22 mouse cellular contexts compared by ENCODE assay signal in genomic region chr17:26710049-26710448, GRCm38 (mm10). TPM values are rescaled to one million over a fixed set of nuclear protein-coding genes. Genes with fewer than 3 reads are reported as not detected.
DNase-seq lines count a peak whose midpoint lies in the region; ATAC-seq and TF ChIP-seq lines count a peak whose summit lies in the region.
"Had no signal": no experiment of that assay in that cellular context is flagged by ENCODE, and none has a peak within 500 bp of the region (broad histone marks: within the 10 kb centered on the region; RNA-seq: fewer than 3 reads in every experiment).

No protein-coding gene starts in this region.

- no peak for TF ChIP-seq CTCF in hindbrain, postnatal 0 days (IDR thresholded peaks at IDR 0.05; ENCODE audit: low read depth)
- no peak for TF ChIP-seq CTCF in MEL (IDR thresholded peaks at IDR 0.05 in 2 of 3, conservative IDR thresholded peaks at IDR 0.05 in 1 of 3; ENCODE audit: control insufficient read depth in 1 of 3, insufficient read depth in 1 of 3, low read depth in 2 of 3, low read length in 3 of 3, poor library complexity in 1 of 3, severe bottlenecking in 1 of 3)
- TF ChIP-seq CTCF in liver, embryonic 14.5 days (IDR thresholded peaks at IDR 0.05; ENCODE audit: low read depth), result no peak

- peaks cover 44% of the 10 kb centered on the region for H3K4me1 ChIP-seq in heart, embryonic 10.5 days
- peaks cover 12% of the 10 kb centered on the region for H3K4me1 ChIP-seq in hindbrain, postnatal 0 days (ENCODE audit: insufficient read depth, low read length)
- H3K4me1 ChIP-seq in hindbrain, embryonic 16.5 days (ENCODE audit: control insufficient read depth, insufficient read depth, low read depth, low read length), result peaks cover 12% of the 10 kb centered on the region
- peaks cover 16 to 42% of the 10 kb centered on the region in 2 experiments for H3K4me1 ChIP-seq in MEL (ENCODE audit: control insufficient read depth in 1 of 2, insufficient read depth in 2 of 2, low read length in 2 of 2)
- peaks cover 44 to 64% of the 10 kb centered on the region in 2 experiments for H3K4me1 ChIP-seq in liver, embryonic 14.5 days (replicated peaks; ENCODE audit: control insufficient read depth in 2 of 2, insufficient read depth in 2 of 2, low read length in 1 of 2)

- no peaks in the 10 kb centered on the region for H3K9me3 ChIP-seq in heart, embryonic 10.5 days
- no peaks in the 10 kb centered on the region for H3K9me3 ChIP-seq in hindbrain, postnatal 0 days (ENCODE audit: low read length)
- no peaks in the 10 kb centered on the region for H3K9me3 ChIP-seq in hindbrain, embryonic 16.5 days (ENCODE audit: control insufficient read depth, low read length)
- no peaks in the 10 kb centered on the region for H3K9me3 ChIP-seq in MEL (replicated peaks; ENCODE audit: insufficient read depth, low read length)
- H3K9me3 ChIP-seq in liver, embryonic 14.5 days (ENCODE audit: control insufficient read depth, low read length), result no peaks in the 10 kb centered on the region
- H3K9me3 ChIP-seq: embryonic facial prominence, embryonic 10.5 days; hindbrain, embryonic 10.5 days; megakaryocyte, embryonic 14.5 days; neural tube, embryonic 13.5 days had no signal

- peak in 1 of 2 experiments; percentile 40; a peak in 3 of 4 replicates for TF ChIP-seq EP300 in MEL (IDR thresholded peaks at IDR 0.05; ENCODE audit: low read depth in 1 of 2, low read length in 2 of 2)
- peak; percentile 64 for TF ChIP-seq EP300 in liver, embryonic 14.5 days (IDR thresholded peaks at IDR 0.05; ENCODE audit: low read depth)

- no peak for TF ChIP-seq POLR2A in MEL (IDR thresholded peaks at IDR 0.05; ENCODE audit: control insufficient read depth in 1 of 2, insufficient read depth in 1 of 2, low read depth in 1 of 2, low read length in 2 of 2, poor library complexity in 1 of 2)

- no peak for TF ChIP-seq RAD21 in MEL (IDR thresholded peaks at IDR 0.05; ENCODE audit: low read depth, low read length)

- H3K27me3 ChIP-seq in heart, embryonic 10.5 days (ENCODE audit: insufficient read depth, poor library complexity, severe bottlenecking), result no peaks in the 10 kb centered on the region
- no peaks in the 10 kb centered on the region for H3K27me3 ChIP-seq in hindbrain, postnatal 0 days (ENCODE audit: insufficient read depth, low read length)
- H3K27me3 ChIP-seq in hindbrain, embryonic 16.5 days (replicated peaks; ENCODE audit: control insufficient read depth, insufficient read depth, low read length), result no peaks in the 10 kb centered on the region
- H3K27me3 ChIP-seq in MEL (ENCODE audit: control insufficient read depth in 1 of 2, insufficient read depth in 2 of 2, low read length in 2 of 2), result no peaks in the 10 kb centered on the region
- H3K27me3 ChIP-seq in liver, embryonic 14.5 days (ENCODE audit: control insufficient read depth, insufficient read depth, low read length), result no peaks in the 10 kb centered on the region
- H3K27me3 ChIP-seq: neural tube, embryonic 13.5 days; Patski had no signal

- 27% methylated on average over 6 of the region's 6 CpGs for WGBS in heart, embryonic 10.5 days
- WGBS in hindbrain, postnatal 0 days, result 47% methylated on average over 6 of the region's 6 CpGs
- WGBS in hindbrain, embryonic 16.5 days, result 43% methylated on average over 6 of the region's 6 CpGs
- 8% methylated on average over 6 of the region's 6 CpGs for WGBS in liver, embryonic 14.5 days (ENCODE audit: insufficient replicate concordance)

- no peak for ATAC-seq in hindbrain, postnatal 0 days
- ATAC-seq in hindbrain, embryonic 16.5 days, result no peak
- peak; percentile 61 for ATAC-seq in liver, embryonic 14.5 days (ENCODE audit: insufficient read depth)
- ATAC-seq: Patski had no signal

- no peaks in the 10 kb centered on the region for H3K36me3 ChIP-seq in heart, embryonic 10.5 days
- H3K36me3 ChIP-seq in hindbrain, postnatal 0 days (ENCODE audit: insufficient read depth, low read length), result no peaks in the 10 kb centered on the region
- H3K36me3 ChIP-seq in hindbrain, embryonic 16.5 days (ENCODE audit: control insufficient read depth, insufficient read depth, low read length), result no peaks in the 10 kb centered on the region
- H3K36me3 ChIP-seq in MEL (ENCODE audit: control insufficient read depth in 1 of 2, insufficient read depth in 2 of 2, low read length in 2 of 2), result peaks cover 0 to 35% of the 10 kb centered on the region in 2 experiments; a peak in 2 of 4 replicates
- H3K36me3 ChIP-seq in liver, embryonic 14.5 days (replicated peaks; ENCODE audit: control insufficient read depth, insufficient read depth, low read depth), result no peaks in the 10 kb centered on the region
- H3K36me3 ChIP-seq: embryonic facial prominence, embryonic 10.5 days; hindbrain, embryonic 10.5 days; neural tube, embryonic 13.5 days had no signal

- no peak overlapping the region for H3K4me3 ChIP-seq in heart, embryonic 10.5 days
- no peak overlapping the region for H3K4me3 ChIP-seq in hindbrain, postnatal 0 days (ENCODE audit: low read length)
- no peak overlapping the region for H3K4me3 ChIP-seq in hindbrain, embryonic 16.5 days (ENCODE audit: low read length)
- H3K4me3 ChIP-seq in MEL (ENCODE audit: control insufficient read depth in 1 of 2, insufficient read depth in 1 of 2, low read depth in 2 of 2, low read length in 2 of 2), result peak overlapping the region; percentile 2 to 48; a peak in 3 of 4 replicates
- no peak overlapping the region for H3K4me3 ChIP-seq in liver, embryonic 14.5 days (ENCODE audit: insufficient read depth in 1 of 2, low read depth in 2 of 2, low read length in 2 of 2)
- H3K4me3 ChIP-seq: embryonic facial prominence, embryonic 10.5 days; hindbrain, embryonic 10.5 days; megakaryocyte, embryonic 14.5 days; neural tube, embryonic 13.5 days had no signal

- peak overlapping the region; percentile 36; the same call in 1 of the 2 replicates for H3K27ac ChIP-seq in heart, embryonic 10.5 days
- peak overlapping the region; percentile 34; the same call in 1 of the 2 replicates for H3K27ac ChIP-seq in hindbrain, postnatal 0 days
- H3K27ac ChIP-seq in hindbrain, embryonic 16.5 days (ENCODE audit: low read depth, low read length), result no peak overlapping the region
- no peak overlapping the region; the same call in 1 of the 2 replicates for H3K27ac ChIP-seq in MEL (ENCODE audit: control insufficient read depth, low read depth, low read length)
- peak overlapping the region; percentile 78 for H3K27ac ChIP-seq in liver, embryonic 14.5 days
- H3K27ac ChIP-seq: embryonic facial prominence, embryonic 10.5 days; hindbrain, embryonic 10.5 days; neural tube, embryonic 13.5 days had no signal

- H3K9ac ChIP-seq in hindbrain, postnatal 0 days (replicated peaks; ENCODE audit: low read length), result no peak overlapping the region
- H3K9ac ChIP-seq in hindbrain, embryonic 16.5 days (ENCODE audit: low read depth, low read length), result no peak overlapping the region
- peak overlapping the region; percentile 4 for H3K9ac ChIP-seq in MEL (ENCODE audit: control insufficient read depth, low read depth, low read length, poor library complexity, severe bottlenecking)
- peak overlapping the region; percentile 45 for H3K9ac ChIP-seq in liver, embryonic 14.5 days (replicated peaks)
- H3K9ac ChIP-seq: lung, embryonic 14.5 days; neural tube, embryonic 13.5 days had no signal

- no peak overlapping the region for H3K4me2 ChIP-seq in hindbrain, postnatal 0 days (ENCODE audit: low read depth, low read length)
- H3K4me2 ChIP-seq in hindbrain, embryonic 16.5 days (ENCODE audit: low read length), result no peak overlapping the region
- peak overlapping the region; percentile 51 for H3K4me2 ChIP-seq in liver, embryonic 14.5 days (ENCODE audit: low read depth)
- H3K4me2 ChIP-seq: lung, embryonic 14.5 days; neural tube, embryonic 13.5 days had no signal

- DNase-seq in heart, embryonic 10.5 days (ENCODE audit: low spot score), result no peak
- no peak for DNase-seq in heart, adult 9 months (ENCODE audit: low spot score in 2 of 2)
- no peak for DNase-seq in hindbrain, postnatal 0 days (ENCODE audit: low spot score)
- DNase-seq in MEL (ENCODE audit: low read depth, low spot score), result peak; percentile 50
- peak; percentile 41 to 48 (median 41) for DNase-seq in liver, embryonic 14.5 days (ENCODE audit: low read depth in 3 of 3, low spot score in 3 of 3)
- DNase-seq in urinary bladder, adult 18-20 months (ENCODE audit: low spot score in 2 of 2), result no peak
- DNase-seq in thymus, postnatal 25 days, result no peak
- DNase-seq: cerebellum, adult 11 months; cerebellum, postnatal 25 days; gastrocnemius, postnatal 14 days; kidney, adult 11 months; kidney, postnatal 36 days; left cerebral cortex, postnatal 4 days; lung, embryonic 14.5 days; right cerebral cortex, postnatal 4 days; thymus, postnatal 36 days had no signal

- no peaks in the 10 kb centered on the region for H3K79me2 ChIP-seq in MEL (ENCODE audit: control insufficient read depth, insufficient read depth, low read length, poor library complexity)

TF ChIP-seq in MEL, 35 proteins besides CTCF, POLR2A, EP300 and RAD21 (continues in another document):
- TF ChIP-seq MYB (IDR thresholded peaks at IDR 0.05; ENCODE audit: low read depth, low read length), result no peak
- no peak for TF ChIP-seq MAX (IDR thresholded peaks at IDR 0.05; ENCODE audit: low read length)
- no peak for TF ChIP-seq ELF1 (IDR thresholded peaks at IDR 0.05; ENCODE audit: low read depth, low read length)
- TF ChIP-seq RCOR1 (IDR thresholded peaks at IDR 0.05; ENCODE audit: low read depth, low read length), result no peak

RNA-seq across cellular contexts. Expression of gene Crebrf, which starts 5.4 kb away (rescaled TPM):
- polyA plus RNA-seq in heart, embryonic 10.5 days (2016; fragmentation: Nextera tagmentation; extraction: Ambion mirVana), result 2.7 and 4.5 TPM in 2 replicates
- 17.7 and 23.5 TPM in 2 replicates for total RNA-seq in hindbrain, postnatal 0 days (2014; rRNA removed)
- 11.7 and 13.4 TPM in 2 replicates for polyA plus RNA-seq in hindbrain, postnatal 0 days (2015; fragmentation: Nextera tagmentation; extraction: Ambion mirVana)
- polyA plus RNA-seq in hindbrain, embryonic 16.5 days (2015; fragmentation: Nextera tagmentation; extraction: Ambion mirVana), result 7.9 and 10.6 TPM in 2 replicates
- total RNA-seq in MEL (2012; rRNA removed), result 2.9 and 3.8 TPM in 2 replicates
- 1 to 10 TPM in 1 of 2 experiments, not detected in 1; 1.3 TPM for polyA plus RNA-seq in MEL (2012; ENCODE audit: insufficient read depth in 1 of 2, insufficient read length in 2 of 2, low read depth in 1 of 2, low replicate concordance in 2 of 2, missing spikeins in 1 of 2)
- 1.2 and 1.3 TPM in 2 replicates for polyA plus RNA-seq in liver, embryonic 14.5 days (2012; rRNA removed)
- polyA plus RNA-seq in liver, embryonic 14.5 days (2014; fragmentation: Nextera tagmentation; extraction: Ambion mirVana), result 2.8 and 3.2 TPM in 2 replicates

RNA-seq across cellular contexts. Expression of gene Atp6v0e, which starts 47.0 kb away (rescaled TPM):
- polyA plus RNA-seq in heart, embryonic 10.5 days (2016; fragmentation: Nextera tagmentation; extraction: Ambion mirVana), result 189 and 213 TPM in 2 replicates
- 98.2 and 124 TPM in 2 replicates for total RNA-seq in hindbrain, postnatal 0 days (2014; rRNA removed)
- 121 and 133 TPM in 2 replicates for polyA plus RNA-seq in hindbrain, postnatal 0 days (2015; fragmentation: Nextera tagmentation; extraction: Ambion mirVana)
- polyA plus RNA-seq in hindbrain, embryonic 16.5 days (2015; fragmentation: Nextera tagmentation; extraction: Ambion mirVana), result 98.0 and 99.8 TPM in 2 replicates
- total RNA-seq in MEL (2012; rRNA removed), result 163 and 173 TPM in 2 replicates
- polyA plus RNA-seq in MEL (2012; ENCODE audit: insufficient read depth in 1 of 2, insufficient read length in 2 of 2, low read depth in 1 of 2, low replicate concordance in 2 of 2, missing spikeins in 1 of 2), result 100 to 1,000 TPM in 1 of 2 experiments, not detected in 1; 200 TPM
- polyA plus RNA-seq in liver, embryonic 14.5 days (2012; rRNA removed), result 99.3 and 118 TPM in 2 replicates
- polyA plus RNA-seq in liver, embryonic 14.5 days (2014; fragmentation: Nextera tagmentation; extraction: Ambion mirVana), result 204 and 209 TPM in 2 replicates

Comparison
In these comparisons a context has a peak if more than half of its experiments do, and no peak if none do; other contexts are left out.
1. H3K27ac ChIP-seq: peak in heart, embryonic 10.5 days (single experiment), hindbrain, postnatal 0 days (single experiment) and liver, embryonic 14.5 days (single experiment); none in hindbrain, embryonic 16.5 days (single experiment) and MEL (single experiment).
2. DNase-seq: peak in MEL (single experiment) and liver, embryonic 14.5 days (3 of 3); none in heart, embryonic 10.5 days (single experiment), heart, adult 9 months (0 of 2), hindbrain, postnatal 0 days (single experiment), urinary bladder, adult 18-20 months (0 of 2) and thymus, postnatal 25 days (single experiment).
3. H3K4me3 ChIP-seq: peak in MEL (2 of 2); none in heart, embryonic 10.5 days (single experiment), hindbrain, postnatal 0 days (single experiment), hindbrain, embryonic 16.5 days (single experiment) and liver, embryonic 14.5 days (0 of 2).
4. H3K9ac ChIP-seq: peak in MEL (single experiment) and liver, embryonic 14.5 days (single experiment); none in hindbrain, postnatal 0 days (single experiment) and hindbrain, embryonic 16.5 days (single experiment).